Mouse (Mus musculus): ENCODE data around the gene Mtss1l. TPM values are rescaled to one million over a fixed set of nuclear protein-coding genes. Genes with fewer than 3 reads are reported as not detected.
A peak's percentile ranks its signal among the peaks of the same experiment; 100 is the strongest.

The Mtss1l gene
- total RNA-seq (2021), result 10 to 100 TPM; 34.3 to 38.1 TPM

DNA sequence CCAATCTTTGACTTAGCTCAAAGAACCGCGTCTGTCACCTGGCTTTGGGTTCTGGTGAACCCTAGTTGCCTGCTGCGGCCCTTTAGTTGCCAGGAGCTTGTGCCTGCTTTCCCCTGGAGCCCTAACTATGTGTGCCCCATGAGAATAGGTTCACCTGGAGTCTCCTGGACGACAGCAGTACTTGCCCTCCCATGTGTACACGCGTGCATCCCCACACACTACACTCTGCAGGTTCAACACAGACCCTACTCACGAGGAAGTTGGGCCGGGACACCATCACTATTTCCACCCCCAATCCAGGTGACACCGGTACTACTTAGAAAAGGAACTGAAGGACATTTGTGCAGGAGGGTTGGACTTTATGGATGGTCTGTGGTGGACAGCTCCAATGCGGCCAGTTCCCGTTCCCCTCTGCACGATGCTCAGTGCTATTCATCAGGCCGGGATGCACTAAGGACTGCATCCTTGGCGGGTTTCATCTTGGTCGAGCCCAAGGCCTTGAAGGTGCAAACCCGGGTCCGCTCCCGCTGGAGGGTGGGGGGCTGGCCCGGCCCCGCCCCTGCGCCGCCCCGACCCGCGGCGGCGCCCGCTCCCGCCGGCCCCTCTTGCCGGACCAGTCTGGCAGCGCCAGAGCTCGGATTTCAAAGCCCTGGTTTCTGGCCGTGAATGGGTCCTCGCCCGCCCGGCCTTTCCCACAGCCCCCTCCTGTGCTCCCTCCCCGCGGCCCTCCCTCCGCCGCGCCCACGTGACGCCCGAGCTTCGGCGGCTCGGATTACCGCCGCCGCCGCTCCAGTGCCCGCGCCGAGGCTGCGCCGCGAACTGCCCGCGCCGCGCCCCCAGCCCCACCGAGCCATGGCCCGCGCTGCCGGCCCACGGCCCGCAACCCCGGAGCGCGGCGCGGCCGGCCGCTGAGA is at the start of gene Mtss1l:
Gene Mtss1l (plus strand): TSS at position 792 of the 914 bp plus-strand sequence.
- peak; percentile 70 to 80 for DNase-seq
- intact Hi-C loops (cut with DNase I), result no loop called here

DNA sequence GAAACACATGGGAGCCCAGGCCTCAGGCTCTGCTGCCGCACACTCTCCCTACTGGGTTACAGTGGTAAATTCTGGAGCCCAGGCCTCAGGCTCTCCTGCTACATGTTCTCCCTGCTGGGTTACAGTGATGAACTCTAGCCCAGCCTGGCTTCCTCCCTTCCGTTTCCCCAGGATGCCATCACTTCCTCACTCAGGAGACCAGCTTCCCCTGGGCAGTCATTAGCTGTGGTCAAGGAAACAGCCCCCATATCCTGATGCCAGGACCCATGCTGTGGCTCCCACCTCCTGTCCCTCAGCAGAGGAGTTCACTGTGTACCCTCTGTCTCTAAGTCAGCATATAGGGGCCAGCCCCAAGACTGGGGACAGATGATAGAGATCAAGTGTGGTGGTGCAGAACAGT is 49.1 kb upstream of the Mtss1l start:
- no peak for DNase-seq
- intact Hi-C loops (cut with DNase I), result no loop called here

DNA sequence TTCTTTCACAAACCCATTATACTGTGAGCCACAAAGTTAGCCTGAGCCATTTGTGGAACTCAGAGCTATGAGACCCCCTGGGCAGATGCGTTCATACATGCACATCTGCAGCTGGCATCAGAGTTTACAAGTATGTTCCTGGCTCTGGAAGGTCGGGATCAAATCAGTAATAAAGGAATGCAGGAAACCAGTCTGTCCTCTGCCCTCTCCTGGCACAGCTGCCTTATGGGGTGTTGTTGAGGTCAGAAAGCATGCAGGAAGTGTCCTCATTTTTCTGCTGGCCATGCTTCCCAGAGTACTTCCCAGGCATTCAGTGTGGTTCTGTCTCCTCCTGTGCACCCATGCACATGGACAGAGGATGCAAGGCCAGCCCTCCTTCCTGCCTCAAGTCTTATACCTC is 48.1 kb upstream of the Mtss1l start:
- DNase-seq, result no peak
- intact Hi-C loops (cut with DNase I), result no loop called here

DNA sequence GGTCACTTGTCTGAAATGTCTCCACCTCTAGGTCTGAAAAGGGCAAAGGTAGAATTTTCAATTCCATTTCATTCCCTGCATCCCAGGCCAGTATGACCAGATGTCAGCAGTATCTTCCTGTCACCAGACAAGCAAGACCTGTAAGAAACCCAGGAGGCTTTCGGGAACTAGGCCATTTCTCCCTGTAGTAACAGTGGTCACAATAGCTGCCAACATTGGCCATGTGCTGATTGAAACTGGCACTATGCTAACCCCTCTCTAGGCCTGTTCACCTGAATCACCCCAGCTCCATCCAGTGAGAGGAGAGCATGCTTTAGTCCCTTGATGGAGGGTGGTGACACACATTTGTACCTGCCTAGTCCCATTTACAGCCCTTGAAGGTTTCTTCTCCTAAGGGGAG is 46.7 kb upstream of the Mtss1l start:
- intact Hi-C loops (cut with DNase I), result no loop called here
- DNase-seq, result no peak

DNA sequence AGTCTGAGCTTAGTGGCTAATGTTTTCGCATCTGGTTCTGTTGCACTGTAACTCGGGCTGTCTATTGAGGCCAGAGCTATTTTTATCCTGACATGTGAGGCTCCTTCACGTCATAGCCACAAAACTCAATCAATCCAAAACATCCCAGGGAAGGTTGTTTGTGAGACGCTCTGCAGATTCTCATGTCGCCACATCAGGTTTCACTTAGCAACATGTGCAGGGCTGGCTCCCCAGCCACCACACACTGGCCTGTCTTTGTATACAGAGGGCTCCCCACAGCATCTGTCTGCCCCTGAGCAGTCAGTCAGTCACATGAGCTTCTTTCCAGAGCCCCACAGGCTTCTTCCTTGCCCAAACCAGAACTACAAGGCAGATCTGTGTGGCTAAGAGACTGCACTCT is 44.6 kb upstream of the Mtss1l start:
- intact Hi-C loops (cut with DNase I), result no loop called here
- peak; percentile 36 to 49 for DNase-seq

DNA sequence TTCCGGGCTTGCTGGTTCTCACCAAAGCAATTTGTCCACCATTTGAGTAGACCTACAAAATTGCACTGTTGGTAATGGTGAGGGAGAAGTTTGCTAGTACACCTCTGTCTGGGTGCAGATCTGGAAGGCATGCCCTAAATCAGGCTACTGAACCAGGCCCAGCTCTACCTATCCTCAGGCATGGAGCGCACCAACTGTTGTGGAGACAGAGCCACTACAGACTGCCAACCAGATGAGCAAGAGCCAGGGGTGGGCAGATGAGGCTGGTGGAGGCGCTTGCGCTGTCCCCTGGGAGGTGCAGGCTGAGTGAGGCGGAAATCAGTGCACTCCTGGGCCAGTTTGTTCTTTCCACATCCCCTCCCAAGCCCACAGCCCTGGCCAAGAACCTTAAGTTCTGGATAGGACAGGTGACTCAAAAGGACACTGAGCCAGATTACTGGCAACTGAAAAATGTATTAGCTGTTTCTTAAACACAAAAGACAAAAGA is 44.1 kb upstream of the Mtss1l start:
- intact Hi-C loops (cut with DNase I), result no loop called here
- no peak for DNase-seq

- intact Hi-C loops (cut with DNase I), result no loop called here
- no peak for DNase-seq
Observed at GRCm38 (mm10) chr8:110678989-110679388, 42.3 kb upstream of the Mtss1l start.

DNA sequence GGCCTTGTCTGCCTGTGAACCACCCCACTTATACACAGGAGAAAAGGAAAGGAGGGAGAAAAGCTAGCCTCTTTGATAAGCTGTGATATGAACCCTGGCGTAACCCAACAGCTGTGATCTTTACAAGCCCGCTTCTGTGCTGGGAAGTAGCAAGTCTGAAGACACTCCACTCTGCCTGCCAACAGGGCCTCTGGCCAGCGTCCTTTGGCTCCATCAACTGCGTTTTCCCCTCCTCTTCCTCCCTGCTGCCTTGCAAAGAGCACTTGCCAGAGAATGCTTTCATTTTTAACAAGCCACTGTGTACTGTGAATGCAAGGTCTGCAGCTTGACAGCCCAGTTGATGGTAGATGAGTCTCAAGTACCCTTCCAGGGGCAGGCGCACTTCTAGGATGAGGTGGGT is 33.5 kb upstream of the Mtss1l start:
- peak; percentile 82 for DNase-seq
- intact Hi-C loops (cut with DNase I), result loop anchor here (2.0 to 5.0 kb wide), 2 partner anchors 17 to 40 kb away; no protein-coding TSS in a partner anchor

DNA sequence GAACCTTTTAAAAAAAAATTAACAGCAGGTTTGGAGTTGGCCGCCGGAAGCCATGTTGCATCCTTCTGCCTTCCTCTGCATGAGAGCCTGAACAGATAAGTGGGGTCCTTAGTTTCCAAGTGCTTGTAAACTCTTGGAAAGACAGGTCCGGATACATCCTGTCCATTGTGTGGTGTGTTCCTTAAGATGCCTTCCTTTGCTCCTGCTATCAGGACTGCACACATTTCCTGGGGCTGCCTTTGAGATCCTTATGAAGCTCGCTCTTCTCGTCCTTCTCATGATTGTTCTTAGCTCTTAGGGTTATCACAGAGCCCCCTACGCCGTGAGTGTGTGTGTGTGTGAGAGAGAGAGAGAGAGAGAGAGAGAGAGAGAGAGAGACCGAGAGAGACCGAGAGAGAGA is 31.3 kb upstream of the Mtss1l start:
- intact Hi-C loops (cut with DNase I), result loop anchor here (2.0 to 5.0 kb wide), 2 partner anchors 19 to 43 kb away; no protein-coding TSS in a partner anchor
- no peak for DNase-seq

DNA sequence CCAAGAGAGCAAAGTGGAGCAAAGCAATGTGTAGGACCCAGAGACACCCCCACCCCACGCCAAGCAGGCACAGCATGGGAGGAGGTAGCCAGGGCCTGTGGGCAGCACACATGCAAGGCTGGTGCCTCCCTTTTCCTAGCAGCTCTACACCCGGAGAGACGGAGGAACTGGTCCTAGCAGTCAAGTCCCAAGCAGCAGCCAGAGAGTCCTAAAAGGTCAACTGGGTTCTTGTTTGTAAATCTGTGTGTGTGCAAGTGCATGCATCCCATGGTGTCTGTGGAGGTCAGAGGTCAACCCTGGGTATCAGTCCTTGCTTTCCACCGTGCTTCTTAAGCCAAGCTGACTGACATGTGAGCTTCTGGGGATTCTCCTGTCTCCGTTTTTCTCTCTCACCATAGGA is 27.1 kb upstream of the Mtss1l start:
- intact Hi-C loops (cut with DNase I), result no loop called here
- no peak for DNase-seq

GRCm38 (mm10) chr8:110694826-110695225 is 26.4 kb upstream of the Mtss1l start:
- intact Hi-C loops (cut with DNase I), result no loop called here
- no peak for DNase-seq

- DNase-seq, result no peak
- intact Hi-C loops (cut with DNase I), result no loop called here
Observed at GRCm38 (mm10) chr8:110695431-110695830, 25.8 kb upstream of the Mtss1l start.

GRCm38 (mm10) chr8:110696051-110696450 is 25.2 kb upstream of the Mtss1l start:
- no peak for DNase-seq
- intact Hi-C loops (cut with DNase I), result no loop called here

- intact Hi-C loops (cut with DNase I), result no loop called here
Observed at GRCm38 (mm10) chr8:110697571-110697970, 23.7 kb upstream of the Mtss1l start.

GRCm38 (mm10) chr8:110698098-110698497 is 23.2 kb upstream of the Mtss1l start:
- intact Hi-C loops (cut with DNase I), result no loop called here
- no peak for DNase-seq

More at GRCm38 (mm10) chr8:110697571-110697970, 23.7 kb upstream of the Mtss1l start:
- no peak for DNase-seq

GRCm38 (mm10) chr8:110699501-110699900 is 21.8 kb upstream of the Mtss1l start:
- intact Hi-C loops (cut with DNase I), result no loop called here
- no peak for DNase-seq

DNA sequence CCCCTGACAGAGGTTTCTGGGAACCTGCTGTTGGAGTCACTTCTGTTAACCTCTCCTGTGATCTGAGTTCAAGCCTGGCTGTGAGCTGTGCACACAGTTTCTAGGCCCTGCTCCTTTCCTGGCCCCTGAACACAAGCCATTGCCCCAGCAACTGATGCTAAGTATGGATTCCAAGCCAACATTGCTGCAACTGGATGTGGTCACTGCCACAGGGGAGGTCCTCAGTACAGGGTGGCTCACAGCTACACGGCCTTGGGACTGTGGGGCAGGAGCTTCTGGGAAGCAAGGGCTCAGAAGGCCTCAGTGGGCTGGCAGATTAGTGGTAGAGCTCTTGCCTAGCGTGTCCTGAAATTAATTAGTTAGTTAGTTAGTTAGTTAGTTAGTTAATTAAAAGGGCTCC is 20.7 kb upstream of the Mtss1l start:
- intact Hi-C loops (cut with DNase I), result no loop called here
- no peak for DNase-seq

DNA sequence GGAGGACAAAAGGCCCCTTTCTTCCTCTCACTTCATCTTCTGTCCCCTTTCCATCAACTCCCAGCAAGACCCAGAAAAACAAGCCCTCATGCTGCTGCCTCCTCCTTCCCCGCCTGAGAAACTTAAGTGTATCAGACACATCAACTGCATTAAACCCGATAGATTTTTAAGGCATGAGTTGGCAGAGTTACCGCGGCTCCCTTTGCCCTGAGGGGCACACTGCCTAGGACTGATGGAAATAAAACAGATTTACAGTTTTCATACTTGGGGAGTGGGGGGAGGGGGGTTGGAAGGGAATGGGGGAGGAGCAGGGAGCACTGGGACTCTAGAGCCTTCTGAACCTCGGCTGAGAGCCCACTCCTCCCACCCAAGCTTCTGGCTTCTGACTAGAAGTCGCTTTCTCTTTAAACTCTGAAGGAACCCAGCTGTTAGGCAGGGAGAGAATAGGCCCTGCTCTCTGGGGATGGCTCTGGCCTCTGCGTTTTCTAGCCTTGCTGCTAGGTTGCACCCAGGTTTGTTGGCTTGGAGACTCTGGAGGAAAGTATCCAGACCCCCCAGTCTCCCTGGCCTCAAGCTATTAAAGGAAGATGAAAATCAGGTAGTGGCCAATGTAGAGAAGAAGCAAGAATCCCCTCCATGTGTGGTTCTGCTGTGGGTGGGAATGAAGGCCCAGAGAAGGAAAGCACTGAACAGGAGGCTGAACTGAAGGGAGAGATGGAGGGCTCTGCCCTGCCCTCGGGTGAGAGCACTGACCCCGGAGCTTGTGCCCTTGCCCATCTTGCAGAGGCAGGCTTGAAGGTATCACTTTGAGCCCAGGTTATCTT is 18.4 kb upstream of the Mtss1l start:
- DNase-seq, result no peak
- intact Hi-C loops (cut with DNase I), result no loop called here

DNA sequence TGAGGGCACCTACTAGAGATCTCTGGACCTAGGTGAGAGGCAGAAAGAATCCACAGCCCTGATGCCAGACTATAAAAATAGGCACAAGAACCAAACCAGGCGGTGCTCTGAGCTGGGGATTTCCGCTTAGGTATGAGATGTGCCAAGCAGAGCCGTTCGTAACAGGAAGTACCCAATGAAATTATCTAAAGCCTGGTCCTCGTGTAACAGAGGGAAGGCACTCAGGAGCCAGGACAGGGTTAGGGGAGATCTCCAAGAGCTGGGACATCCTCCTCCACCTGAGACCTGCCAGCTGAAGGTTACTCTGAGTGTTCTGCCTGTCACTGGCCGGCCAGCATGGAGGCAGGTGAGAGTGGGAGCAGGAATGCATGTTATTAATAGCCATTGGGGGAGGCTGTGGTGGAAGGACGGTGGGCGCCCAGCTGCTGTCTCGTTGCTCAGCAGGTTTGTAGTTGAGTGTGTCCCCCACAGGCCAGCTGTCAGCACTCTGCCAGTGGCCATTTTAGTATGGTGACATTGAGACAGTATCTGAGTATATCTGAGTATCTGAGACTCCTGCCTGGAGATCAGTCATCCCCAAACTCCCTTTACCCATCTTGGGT is 17.7 kb upstream of the Mtss1l start:
- intact Hi-C loops (cut with DNase I), result no loop called here
- DNase-seq, result no peak

DNA sequence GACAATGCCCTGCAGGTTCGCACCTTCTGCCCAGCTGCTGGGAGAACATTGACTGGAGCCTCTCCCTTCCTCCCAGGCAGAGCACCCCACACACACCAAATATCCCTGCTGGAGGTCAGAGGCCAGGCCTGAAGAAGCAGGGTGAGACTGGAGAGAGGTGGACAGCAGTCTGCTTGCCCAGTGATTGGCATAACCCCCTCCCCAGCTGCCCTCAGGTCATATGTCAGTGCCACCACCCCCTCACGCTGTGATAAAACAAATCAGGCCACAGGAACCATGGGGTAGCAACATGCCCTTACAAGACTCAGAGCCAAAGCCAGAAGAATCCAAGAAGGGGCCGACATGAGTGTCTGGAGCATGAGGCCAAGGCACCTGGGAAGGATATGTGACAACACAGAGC is 17.2 kb upstream of the Mtss1l start:
- intact Hi-C loops (cut with DNase I), result no loop called here

More for the DNA sequence above, 17.2 kb upstream of the Mtss1l start:
- DNase-seq, result no peak

Measured in heart, postnatal 36 days (tissue).